Mouse (Mus musculus) ES-Bruce4 (cell line): ENCODE results near the gene Grsf1.

Source experiments
- CTCF ChIP-seq: IDR thresholded peaks from one replicate; pipeline ENCODE4 v1.8.1; 2011; ENCODE audit warnings: low read depth, low read length
- EP300 ChIP-seq: IDR thresholded peaks from 2 replicates; pipeline ENCODE4 v1.6.1; 2011; ENCODE audit warnings: low read depth, low read length; ENCODE audit not compliant: insufficient read depth

DNA sequence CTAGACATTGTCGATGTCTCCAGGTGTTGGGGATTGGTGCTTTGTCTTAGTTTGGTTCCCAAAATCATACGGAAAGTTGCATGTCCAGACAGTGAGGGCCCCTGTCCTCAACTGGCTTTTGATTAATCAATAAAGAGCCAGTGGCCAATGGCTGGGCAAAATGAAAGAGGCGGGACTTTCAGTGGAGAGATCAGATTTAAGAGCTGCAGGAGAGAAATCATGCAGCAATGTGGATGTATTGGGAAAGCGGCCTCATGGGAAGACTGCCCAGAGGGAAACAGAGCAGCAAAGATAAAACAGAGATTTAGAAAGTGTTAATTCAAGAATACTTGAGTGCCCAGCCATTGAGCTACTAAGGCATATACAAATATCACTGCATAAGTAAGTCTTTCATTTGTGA, 16.6 kb upstream of the Grsf1 start:
- TF ChIP-seq EP300 (no peak), CTCF (no peak)
